Mouse (Mus musculus): ENCODE data around the gene Zcchc3. TPM values are rescaled to one million over a fixed set of nuclear protein-coding genes. Genes with fewer than 3 reads are reported as not detected.
A peak's percentile ranks its signal among the peaks of the same experiment; 100 is the strongest.

The Zcchc3 gene
- polyA plus RNA-seq, 1 experiment from 2014 or later, result 15.7 TPM

GRCm38 (mm10) chr2:152372661-152373060 lies 42.2 kb downstream of the Zcchc3 start:
- Histone ChIP-seq H3K4me3 (ENCODE audit: low read depth, low read length) (no peak overlapping the region), H3K4me2 (replicated peaks; ENCODE audit: low read depth) (no peak overlapping the region), H3K27me3 (replicated peaks; ENCODE audit: control insufficient read depth, insufficient read depth, low read length) (peaks cover 17% of the 10 kb centered on the region), H3K36me3 (ENCODE audit: control insufficient read depth, insufficient read depth) (no peaks in the 10 kb centered on the region), H3K4me1 (replicated peaks; ENCODE audit: control insufficient read depth, insufficient read depth, low read length) (no peaks in the 10 kb centered on the region), H3K9ac (ENCODE audit: low read depth, low read length) (no peak overlapping the region), H3K9me3 (ENCODE audit: control insufficient read depth) (no peaks in the 10 kb centered on the region), H3K27ac (ENCODE audit: low read depth, low read length) (no peak overlapping the region)
- WGBS, result 53% methylated on average over 4 of the region's 4 CpGs
- no peak for TF ChIP-seq CTCF (IDR thresholded peaks at IDR 0.05; ENCODE audit: low read depth)
- no peak for ATAC-seq

- Histone ChIP-seq H3K27ac (ENCODE audit: low read depth, low read length) (no peak overlapping the region), H3K4me3 (ENCODE audit: low read depth, low read length) (no peak overlapping the region), H3K9ac (ENCODE audit: low read depth, low read length) (no peak overlapping the region), H3K4me1 (replicated peaks; ENCODE audit: control insufficient read depth, insufficient read depth, low read length) (no peaks in the 10 kb centered on the region), H3K9me3 (ENCODE audit: control insufficient read depth) (no peaks in the 10 kb centered on the region), H3K36me3 (ENCODE audit: control insufficient read depth, insufficient read depth) (no peaks in the 10 kb centered on the region), H3K27me3 (replicated peaks; ENCODE audit: control insufficient read depth, insufficient read depth, low read length) (peaks cover 17% of the 10 kb centered on the region), H3K4me2 (replicated peaks; ENCODE audit: low read depth) (no peak overlapping the region)
- WGBS, result 80% methylated on average over 7 of the region's 7 CpGs
- no peak for TF ChIP-seq CTCF (IDR thresholded peaks at IDR 0.05; ENCODE audit: low read depth)
- ATAC-seq, result no peak
These were observed 42.7 kb downstream of the Zcchc3 start for GRCm38 (mm10) chr2:152372104-152372503.

GRCm38 (mm10) chr2:152368532-152369140 lies 46.2 kb downstream of the Zcchc3 start:
- Histone ChIP-seq H3K27ac (ENCODE audit: low read depth, low read length) (no peak overlapping the region), H3K27me3 (replicated peaks; ENCODE audit: control insufficient read depth, insufficient read depth, low read length) (no peaks in the 10 kb centered on the region), H3K4me3 (ENCODE audit: low read depth, low read length) (no peak overlapping the region), H3K4me1 (replicated peaks; ENCODE audit: control insufficient read depth, insufficient read depth, low read length) (no peaks in the 10 kb centered on the region), H3K4me2 (replicated peaks; ENCODE audit: low read depth) (peak overlapping the region; percentile 28; the same call in 1 of the 2 replicates), H3K9ac (ENCODE audit: low read depth, low read length) (no peak overlapping the region), H3K36me3 (ENCODE audit: control insufficient read depth, insufficient read depth) (no peaks in the 10 kb centered on the region), H3K9me3 (ENCODE audit: control insufficient read depth) (no peaks in the 10 kb centered on the region)
- 0 out of 2 replicates have a peak, but pooled peaks have one; percentile 9 for ATAC-seq
- TF ChIP-seq CTCF (IDR thresholded peaks at IDR 0.05; ENCODE audit: low read depth), result peak; percentile 96
- WGBS, result 29% methylated on average over 14 of the region's 14 CpGs

- Histone ChIP-seq H3K27ac (ENCODE audit: low read depth, low read length) (no peak overlapping the region), H3K4me2 (replicated peaks; ENCODE audit: low read depth) (no peak overlapping the region), H3K9ac (ENCODE audit: low read depth, low read length) (no peak overlapping the region), H3K36me3 (ENCODE audit: control insufficient read depth, insufficient read depth) (no peaks in the 10 kb centered on the region), H3K4me3 (ENCODE audit: low read depth, low read length) (no peak overlapping the region), H3K4me1 (replicated peaks; ENCODE audit: control insufficient read depth, insufficient read depth, low read length) (no peaks in the 10 kb centered on the region), H3K9me3 (ENCODE audit: control insufficient read depth) (no peaks in the 10 kb centered on the region), H3K27me3 (replicated peaks; ENCODE audit: control insufficient read depth, insufficient read depth, low read length) (no peaks in the 10 kb centered on the region)
- TF ChIP-seq CTCF (IDR thresholded peaks at IDR 0.05; ENCODE audit: low read depth), result no peak
- WGBS, result 64% methylated on average over 5 of the region's 5 CpGs
- no peak for ATAC-seq
These were observed 46.9 kb downstream of the Zcchc3 start for GRCm38 (mm10) chr2:152367917-152368316.

GRCm38 (mm10) chr2:152363245-152364147 lies 51.3 kb downstream of the Zcchc3 start:
- WGBS, result 8% methylated on average over 17 of the region's 17 CpGs
- Histone ChIP-seq H3K9ac (ENCODE audit: low read depth, low read length) (0 out of 2 replicates have a peak overlapping the region, but pooled peaks have one; percentile 7), H3K9me3 (ENCODE audit: control insufficient read depth) (no peaks in the 10 kb centered on the region), H3K4me2 (replicated peaks; ENCODE audit: low read depth) (peak overlapping the region; percentile 55), H3K36me3 (ENCODE audit: control insufficient read depth, insufficient read depth) (no peaks in the 10 kb centered on the region), H3K27ac (ENCODE audit: low read depth, low read length) (peak overlapping the region; percentile 7; the same call in 1 of the 2 replicates), H3K27me3 (replicated peaks; ENCODE audit: control insufficient read depth, insufficient read depth, low read length) (no peaks in the 10 kb centered on the region), H3K4me1 (replicated peaks; ENCODE audit: control insufficient read depth, insufficient read depth, low read length) (no peaks in the 10 kb centered on the region), H3K4me3 (ENCODE audit: low read depth, low read length) (peak overlapping the region; percentile 14; the same call in 1 of the 2 replicates)
- ATAC-seq, result peak; percentile 65
- peak; percentile 84 for TF ChIP-seq CTCF (IDR thresholded peaks at IDR 0.05; ENCODE audit: low read depth)

Other genes starting within 250 kb of the Zcchc3 start
- gene Csnk2a1, start 188.2 kb downstream of the Zcchc3 start, polyA plus RNA-seq (2015; fragmentation: Nextera tagmentation; extraction: Ambion mirVana), result 74.7 and 83.2 TPM in 2 replicates
- gene Tbc1d20, start 121.2 kb downstream of the Zcchc3 start, polyA plus RNA-seq (2015; fragmentation: Nextera tagmentation; extraction: Ambion mirVana), result 35.2 and 40.3 TPM in 2 replicates
- gene Rbck1, start 82.4 kb downstream of the Zcchc3 start, polyA plus RNA-seq (2015; fragmentation: Nextera tagmentation; extraction: Ambion mirVana), result 44.9 and 50.3 TPM in 2 replicates
- gene Trib3, start 71.0 kb downstream of the Zcchc3 start, polyA plus RNA-seq (2015; fragmentation: Nextera tagmentation; extraction: Ambion mirVana), result 2.5 and 2.9 TPM in 2 replicates
- gene Nrsn2, start 38.4 kb downstream of the Zcchc3 start, polyA plus RNA-seq (2015; fragmentation: Nextera tagmentation; extraction: Ambion mirVana), result 4.1 and 4.7 TPM in 2 replicates
- gene Sox12, start 17.0 kb downstream of the Zcchc3 start, polyA plus RNA-seq (2015; fragmentation: Nextera tagmentation; extraction: Ambion mirVana), result 2.8 and 3.1 TPM in 2 replicates
- gene 6820408C15Rik, start 560 bp upstream of the Zcchc3 start, polyA plus RNA-seq (2015; fragmentation: Nextera tagmentation; extraction: Ambion mirVana), result 0.34 and 0.37 TPM in 2 replicates
- gene Defb23, start 49.6 kb upstream of the Zcchc3 start, polyA plus RNA-seq (2015; fragmentation: Nextera tagmentation; extraction: Ambion mirVana), result not detected in 2 replicates
- not detected in 2 replicates for gene Defb20, start 62.0 kb upstream of the Zcchc3 start, polyA plus RNA-seq (2015; fragmentation: Nextera tagmentation; extraction: Ambion mirVana)
- not detected in 2 replicates for gene Defb22, start 75.1 kb upstream of the Zcchc3 start, polyA plus RNA-seq (2015; fragmentation: Nextera tagmentation; extraction: Ambion mirVana)
- gene Defb26, start 96.7 kb upstream of the Zcchc3 start, polyA plus RNA-seq (2015; fragmentation: Nextera tagmentation; extraction: Ambion mirVana), result not detected in 2 replicates
- gene Defb28, start 103.2 kb upstream of the Zcchc3 start, polyA plus RNA-seq (2015; fragmentation: Nextera tagmentation; extraction: Ambion mirVana), result not detected in 2 replicates
- gene Defb29, start 125.1 kb upstream of the Zcchc3 start, polyA plus RNA-seq (2015; fragmentation: Nextera tagmentation; extraction: Ambion mirVana), result not detected in 2 replicates
- gene Gm17416, start 154.3 kb upstream of the Zcchc3 start, polyA plus RNA-seq (2015; fragmentation: Nextera tagmentation; extraction: Ambion mirVana), result not detected in 2 replicates
- not detected in 2 replicates for gene Defb21, start 157.7 kb upstream of the Zcchc3 start, polyA plus RNA-seq (2015; fragmentation: Nextera tagmentation; extraction: Ambion mirVana)
- 0.35 and 0.77 TPM in 2 replicates for gene Defb19, start 165.3 kb upstream of the Zcchc3 start, polyA plus RNA-seq (2015; fragmentation: Nextera tagmentation; extraction: Ambion mirVana)
- gene Defb45, start 184.4 kb upstream of the Zcchc3 start, polyA plus RNA-seq (2015; fragmentation: Nextera tagmentation; extraction: Ambion mirVana), result not detected in 2 replicates
- gene Defb36, start 189.3 kb upstream of the Zcchc3 start, polyA plus RNA-seq (2015; fragmentation: Nextera tagmentation; extraction: Ambion mirVana), result not detected in 2 replicates
- gene Defb25, start 208.0 kb upstream of the Zcchc3 start, polyA plus RNA-seq (2015; fragmentation: Nextera tagmentation; extraction: Ambion mirVana), result 0.72 TPM in 1 of 2 replicates, not detected in the other
- gene Rem1, start 211.9 kb upstream of the Zcchc3 start, polyA plus RNA-seq (2015; fragmentation: Nextera tagmentation; extraction: Ambion mirVana), result 5.9 and 6.4 TPM in 2 replicates

All from intestine, postnatal 0 days (tissue).